In genomic region chr16:34844783-34845182, GRCm38 (mm10) we compare ENCODE assay signal across 17 mouse cellular contexts.
DNase-seq lines count a peak whose midpoint lies in the region; ATAC-seq and TF ChIP-seq lines count a peak whose summit lies in the region.
"Had no signal": no experiment of that assay in that cellular context is flagged by ENCODE, and none has a peak within 500 bp of the region (broad histone marks: within the 10 kb centered on the region; RNA-seq: fewer than 3 reads in every experiment).

No protein-coding gene starts in this region.

- no peak for TF ChIP-seq POLR2A in brain, embryonic 14.5 days (IDR thresholded peaks at IDR 0.05; ENCODE audit: borderline replicate concordance, extremely low read depth, insufficient read depth, insufficient read length, poor library complexity, severe bottlenecking)

- H3K4me3 ChIP-seq in forebrain, embryonic 15.5 days, result no peak overlapping the region
- H3K4me3 ChIP-seq in forebrain, embryonic 12.5 days (replicated peaks), result no peak overlapping the region
- H3K4me3 ChIP-seq in midbrain, embryonic 14.5 days (replicated peaks; ENCODE audit: low read depth, low read length), result no peak overlapping the region
- no peak overlapping the region for H3K4me3 ChIP-seq in midbrain, embryonic 10.5 days
- H3K4me3 ChIP-seq: embryonic facial prominence, embryonic 10.5 days; embryonic facial prominence, embryonic 12.5 days had no signal

- H3K36me3 ChIP-seq in forebrain, embryonic 15.5 days, result no peaks in the 10 kb centered on the region
- no peaks in the 10 kb centered on the region for H3K36me3 ChIP-seq in forebrain, embryonic 12.5 days (replicated peaks)
- no peaks in the 10 kb centered on the region for H3K36me3 ChIP-seq in midbrain, embryonic 14.5 days (ENCODE audit: control insufficient read depth, insufficient read depth, low read length)
- H3K36me3 ChIP-seq in midbrain, embryonic 10.5 days, result peaks cover 9% of the 10 kb centered on the region; the same call in 1 of the 2 replicates
- H3K36me3 ChIP-seq: embryonic facial prominence, embryonic 10.5 days; embryonic facial prominence, embryonic 12.5 days had no signal

- no peak overlapping the region for H3K9ac ChIP-seq in forebrain, embryonic 15.5 days (replicated peaks)
- H3K9ac ChIP-seq in forebrain, embryonic 12.5 days, result no peak overlapping the region
- no peak overlapping the region for H3K9ac ChIP-seq in midbrain, embryonic 14.5 days (replicated peaks; ENCODE audit: low read length)
- H3K9ac ChIP-seq: embryonic facial prominence, embryonic 12.5 days had no signal

- H3K27me3 ChIP-seq in forebrain, embryonic 15.5 days, result no peaks in the 10 kb centered on the region
- no peaks in the 10 kb centered on the region for H3K27me3 ChIP-seq in forebrain, embryonic 12.5 days
- no peaks in the 10 kb centered on the region for H3K27me3 ChIP-seq in midbrain, embryonic 14.5 days (ENCODE audit: control insufficient read depth, insufficient read depth, low read length)
- no peaks in the 10 kb centered on the region for H3K27me3 ChIP-seq in midbrain, embryonic 10.5 days (ENCODE audit: low read depth, poor library complexity, severe bottlenecking)
- H3K27me3 ChIP-seq: embryonic facial prominence, embryonic 12.5 days had no signal

- H3K4me2 ChIP-seq in forebrain, embryonic 15.5 days (replicated peaks), result no peak overlapping the region
- no peak overlapping the region for H3K4me2 ChIP-seq in forebrain, embryonic 12.5 days
- H3K4me2 ChIP-seq in midbrain, embryonic 14.5 days (ENCODE audit: low read length), result no peak overlapping the region
- H3K4me2 ChIP-seq: embryonic facial prominence, embryonic 12.5 days had no signal

- DNase-seq in midbrain, embryonic 14.5 days, result peak; percentile 18
- DNase-seq in midbrain, embryonic 10.5 days (ENCODE audit: low spot score), result no peak
- peak; percentile 31 for DNase-seq in brain, embryonic 14.5 days (ENCODE audit: low read depth)
- no peak for DNase-seq in thymus, postnatal 36 days
- DNase-seq: adrenal gland, adult 2 months; adrenal gland, postnatal 10 days; adrenal gland, postnatal 25 days; cerebellum, adult 11-12 months; cerebellum, adult 2 months; cerebellum, adult 9-10 months; cerebellum, postnatal 10 days; cerebellum, postnatal 25 days had no signal

- ATAC-seq in forebrain, embryonic 15.5 days (replicated peaks), result 0 out of 2 replicates have a peak, but pooled peaks have one; percentile 41
- no peak for ATAC-seq in forebrain, embryonic 12.5 days (ENCODE audit: low FRiP score)
- ATAC-seq in midbrain, embryonic 14.5 days (ENCODE audit: low FRiP score, low TSS enrichment), result no peak
- ATAC-seq: forebrain, embryonic 16.5 days had no signal

- H3K4me1 ChIP-seq in forebrain, embryonic 15.5 days, result no peaks in the 10 kb centered on the region
- peaks cover 6% of the 10 kb centered on the region; the same call in 1 of the 2 replicates for H3K4me1 ChIP-seq in forebrain, embryonic 12.5 days
- no peaks in the 10 kb centered on the region for H3K4me1 ChIP-seq in midbrain, embryonic 14.5 days (ENCODE audit: control insufficient read depth, insufficient read depth, low read length)
- H3K4me1 ChIP-seq in midbrain, embryonic 10.5 days, result peaks cover 12% of the 10 kb centered on the region

- H3K27ac ChIP-seq in forebrain, embryonic 15.5 days (replicated peaks), result no peak overlapping the region
- H3K27ac ChIP-seq in forebrain, embryonic 12.5 days, result no peak overlapping the region
- H3K27ac ChIP-seq in midbrain, embryonic 14.5 days (replicated peaks; ENCODE audit: low read depth, low read length), result no peak overlapping the region
- no peak overlapping the region for H3K27ac ChIP-seq in midbrain, embryonic 10.5 days (replicated peaks)
- H3K27ac ChIP-seq: embryonic facial prominence, embryonic 10.5 days; embryonic facial prominence, embryonic 12.5 days had no signal

- 62% methylated on average over 6 of the region's 6 CpGs for WGBS in forebrain, embryonic 15.5 days
- WGBS in forebrain, embryonic 12.5 days, result 72% methylated on average over 6 of the region's 6 CpGs
- 41% methylated on average over 6 of the region's 6 CpGs for WGBS in midbrain, embryonic 14.5 days
- 74% methylated on average over 6 of the region's 6 CpGs for WGBS in midbrain, embryonic 10.5 days

- TF ChIP-seq CTCF in brain, embryonic 14.5 days (IDR thresholded peaks at IDR 0.05; ENCODE audit: borderline replicate concordance, extremely low read depth, insufficient read depth, insufficient read length), result no peak

- H3K9me3 ChIP-seq in forebrain, embryonic 15.5 days, result no peaks in the 10 kb centered on the region
- no peaks in the 10 kb centered on the region for H3K9me3 ChIP-seq in forebrain, embryonic 12.5 days
- H3K9me3 ChIP-seq in midbrain, embryonic 14.5 days (ENCODE audit: control insufficient read depth, low read length), result no peaks in the 10 kb centered on the region; the same call in 1 of the 2 replicates
- H3K9me3 ChIP-seq in midbrain, embryonic 10.5 days (replicated peaks), result peaks cover 3% of the 10 kb centered on the region; the same call in 1 of the 2 replicates
- H3K9me3 ChIP-seq: embryonic facial prominence, embryonic 10.5 days; embryonic facial prominence, embryonic 12.5 days had no signal

Comparison
In these comparisons a context has a peak if more than half of its experiments do, and no peak if none do; other contexts are left out.
1. DNase-seq: peak in midbrain, embryonic 14.5 days (single experiment) and brain, embryonic 14.5 days (single experiment); none in midbrain, embryonic 10.5 days (single experiment) and thymus, postnatal 36 days (0 of 2).